Mouse (Mus musculus) thymus, postnatal 25 days (tissue): ENCODE measurements around the gene Gm11541.

Source experiments
- DNase-seq: peaks from one replicate; pipeline ENCODE4 v3.0.0; 2022

Gm11541 gene

GRCm38 (mm10) chr11:94704472-94704871, at the start of gene Gm11541:
TSS of gene Gm11541 (minus strand) at chr11:94704499.
- DNase-seq: no peak

- no peak for DNase-seq
Measured at GRCm38 (mm10) chr11:94752946-94753713, 48.8 kb upstream of the Gm11541 start.

- no peak for DNase-seq
Measured at GRCm38 (mm10) chr11:94741732-94742272, 37.5 kb upstream of the Gm11541 start, which contains the start of gene Cdc34b. TSS of gene Cdc34b (plus strand) at chr11:94741782.

- no peak for DNase-seq
Measured at GRCm38 (mm10) chr11:94735746-94736145, 31.4 kb upstream of the Gm11541 start.

GRCm38 (mm10) chr11:94732773-94733172, 28.5 kb upstream of the Gm11541 start:
- DNase-seq: peak; percentile 34

GRCm38 (mm10) chr11:94731229-94731628, 26.9 kb upstream of the Gm11541 start:
- DNase-seq: no peak

GRCm38 (mm10) chr11:94730261-94730660, 26.0 kb upstream of the Gm11541 start:
- DNase-seq: peak; percentile 69

- no peak for DNase-seq
Measured at GRCm38 (mm10) chr11:94729565-94729964, 25.3 kb upstream of the Gm11541 start.

GRCm38 (mm10) chr11:94728545-94728944, 24.2 kb upstream of the Gm11541 start:
- DNase-seq: no peak

- no peak for DNase-seq
Measured at GRCm38 (mm10) chr11:94727306-94727705, 23.0 kb upstream of the Gm11541 start.

- peak; percentile 55 for DNase-seq
Measured at GRCm38 (mm10) chr11:94719216-94719615, 14.9 kb upstream of the Gm11541 start.

GRCm38 (mm10) chr11:94718113-94718909, 14.0 kb upstream of the Gm11541 start:
- no peak for DNase-seq

GRCm38 (mm10) chr11:94717239-94717638, 12.9 kb upstream of the Gm11541 start:
- no peak for DNase-seq

- peak; percentile 65 for DNase-seq
Measured at GRCm38 (mm10) chr11:94716754-94717153, 12.5 kb upstream of the Gm11541 start.

GRCm38 (mm10) chr11:94715622-94716021, 11.3 kb upstream of the Gm11541 start:
- no peak for DNase-seq

- DNase-seq: no peak
Measured at GRCm38 (mm10) chr11:94713246-94713860, 9.1 kb upstream of the Gm11541 start.

- DNase-seq: peak; percentile 33
Measured at GRCm38 (mm10) chr11:94704020-94704419, 279 bp downstream of the Gm11541 start.

- DNase-seq: no peak
Measured at GRCm38 (mm10) chr11:94702216-94702610, 2.1 kb downstream of the Gm11541 start.

GRCm38 (mm10) chr11:94701401-94702215, 2.7 kb downstream of the Gm11541 start:
- no peak for DNase-seq

GRCm38 (mm10) chr11:94699399-94699798, 4.9 kb downstream of the Gm11541 start:
- DNase-seq: no peak

- peak; percentile 73 for DNase-seq
Measured at GRCm38 (mm10) chr11:94697703-94698464, 6.4 kb downstream of the Gm11541 start.
